Mouse (Mus musculus) kidney, postnatal 14 days (tissue): ENCODE measurements at regions not wholly inside any gene's neighbourhood (a gene's known extent, or its start where the extent isn't known, plus 50 kb on each side); places are given as distances from the start of the nearest gene placed in this dataset.

Experiments
- DNase-seq: peaks from one replicate; pipeline ENCODE4 v3.0.0; 2022; ENCODE audit warnings: mixed read lengths

DNA sequence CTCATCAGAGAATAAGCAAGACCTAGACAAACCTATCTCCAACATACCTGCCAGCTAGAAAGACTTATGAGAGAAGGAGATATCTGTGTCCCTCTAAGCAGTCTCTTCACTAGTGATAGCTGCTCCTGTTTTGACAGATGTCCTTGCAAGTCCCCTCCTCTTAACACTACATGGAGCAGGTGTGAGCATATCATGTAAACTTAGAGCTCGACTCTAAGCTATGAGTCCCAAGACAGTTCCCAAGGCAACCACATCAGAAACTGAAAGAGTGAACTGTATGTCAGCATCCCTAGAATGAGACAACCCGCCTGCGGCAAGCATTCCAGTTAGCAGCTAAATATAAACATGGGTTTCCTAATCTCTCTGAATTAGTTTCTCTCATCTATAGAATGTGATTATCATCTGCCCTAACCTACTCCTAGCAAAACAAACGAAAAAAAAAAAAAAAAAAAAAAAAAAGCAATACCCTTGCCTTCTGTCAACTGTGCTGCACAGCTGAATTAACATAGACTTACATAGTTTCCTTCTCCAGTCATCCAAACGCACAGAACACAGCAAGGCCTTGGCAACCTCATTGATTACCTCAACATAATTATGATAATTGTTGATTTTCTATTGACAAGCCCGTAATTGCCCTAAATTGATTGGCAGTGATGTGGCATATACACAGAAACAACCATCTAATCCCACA, 383.4 kb downstream of the Samd5 start:
- no peak for DNase-seq

DNA sequence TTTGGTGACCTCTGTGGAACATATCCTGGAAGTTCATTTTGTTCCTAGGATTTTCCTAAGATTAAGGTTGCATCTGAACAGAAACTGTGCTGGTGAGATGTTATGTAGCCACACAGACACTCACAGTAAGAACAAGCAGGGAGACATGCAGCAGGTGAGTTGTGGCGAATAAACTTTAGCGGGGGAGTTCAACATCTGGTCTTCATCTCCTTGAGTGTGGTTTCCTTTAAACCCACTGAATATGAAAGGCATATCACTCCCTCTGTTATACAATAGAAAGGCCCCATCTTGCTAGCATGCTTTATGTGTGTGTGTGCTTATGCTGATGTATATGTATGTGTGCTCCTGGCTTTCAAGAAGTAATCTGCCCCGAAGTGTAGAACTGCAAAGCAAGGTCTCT, 387.1 kb upstream of the Sash1 start:
- no peak for DNase-seq

DNA sequence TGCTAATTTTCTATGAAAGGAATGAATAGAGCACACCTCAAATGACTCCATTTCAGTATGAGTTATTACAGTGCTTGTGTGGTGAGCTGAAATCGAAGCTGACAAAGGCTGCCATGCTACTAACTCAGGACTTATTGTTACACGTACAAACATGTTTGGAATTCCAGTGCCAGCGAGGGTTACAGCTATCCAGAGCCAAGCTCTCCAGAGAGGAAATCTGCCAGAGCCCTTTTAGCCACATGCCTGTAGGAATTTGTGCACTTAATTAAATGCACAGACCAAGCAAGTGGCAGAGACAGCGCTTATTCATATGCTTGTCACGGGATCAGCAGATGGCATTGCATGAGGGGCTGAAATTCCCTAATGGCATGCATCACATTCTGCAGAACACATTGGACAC, 386.4 kb upstream of the Sash1 start:
- no peak for DNase-seq

DNA sequence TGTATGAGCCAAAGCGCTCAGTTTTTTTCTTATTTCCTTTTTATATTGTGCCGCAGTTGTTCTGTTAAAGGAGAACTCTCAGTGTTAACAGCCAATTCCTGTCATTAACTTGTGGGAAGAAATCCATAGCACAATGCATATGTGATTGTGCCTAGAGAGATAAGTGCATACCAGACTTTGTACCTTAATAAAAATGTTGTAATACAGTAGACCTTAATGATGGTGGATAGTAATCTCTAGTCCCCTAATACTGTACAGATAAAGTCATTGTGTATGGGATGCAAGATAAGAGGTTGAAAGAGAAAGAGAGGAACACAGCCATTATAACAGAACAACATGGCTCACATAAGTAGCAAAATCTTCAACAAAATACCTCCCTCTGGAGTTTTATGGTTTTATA, 379.7 kb upstream of the Sash1 start:
- no peak for DNase-seq

DNA sequence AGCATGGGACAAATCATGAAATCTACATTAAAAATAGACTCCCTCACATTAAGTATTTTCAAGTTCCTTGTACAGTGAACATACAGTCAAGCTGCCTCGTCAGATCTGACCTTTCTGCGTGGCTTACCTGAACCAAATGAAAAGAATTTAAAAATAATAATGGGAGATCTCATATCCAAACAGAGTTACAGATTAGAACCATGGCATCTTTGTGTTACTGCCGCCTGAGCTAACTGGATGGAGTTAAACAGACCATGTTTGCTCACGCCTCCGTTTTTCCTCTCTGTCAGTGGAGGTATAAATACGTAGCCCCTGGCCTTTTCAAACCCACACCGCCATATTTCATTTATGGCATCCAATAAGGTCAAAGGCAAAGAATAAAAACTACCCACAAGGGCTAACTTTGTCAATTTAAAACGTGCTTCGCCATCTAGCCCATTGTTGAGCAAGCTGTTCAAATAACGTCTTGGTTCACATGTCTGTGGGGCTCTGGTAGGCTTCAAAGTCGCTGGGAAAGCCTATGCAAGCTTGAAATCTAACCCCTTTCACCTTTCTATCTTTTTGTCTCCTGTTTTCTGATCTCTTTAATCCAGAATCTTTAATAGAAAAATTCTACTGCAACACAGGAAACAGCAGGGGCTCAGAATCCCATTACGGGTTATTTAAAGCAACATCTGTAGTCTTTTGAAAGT, 378.6 kb upstream of the Sash1 start:
- no peak for DNase-seq

DNA sequence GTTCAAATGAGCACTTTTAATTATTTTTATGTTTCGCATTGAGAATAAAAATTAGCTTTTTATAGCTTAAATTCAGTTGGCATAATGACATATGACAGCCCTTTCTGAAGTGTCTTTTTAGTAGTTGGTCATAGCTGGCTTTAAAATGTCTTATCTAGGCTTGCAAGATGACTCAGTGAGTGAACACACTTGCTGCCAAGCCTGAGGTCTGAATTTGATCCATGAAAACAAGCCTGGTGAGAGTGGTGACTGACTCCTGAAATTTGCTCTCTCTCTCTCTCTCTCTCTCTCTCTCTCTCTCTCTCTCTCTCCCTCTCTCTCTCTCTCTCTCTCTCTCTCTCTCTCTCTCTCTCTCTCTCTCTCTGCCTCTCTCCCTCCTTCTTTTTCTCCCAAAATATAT, 372.8 kb upstream of the Sash1 start:
- no peak for DNase-seq

DNA sequence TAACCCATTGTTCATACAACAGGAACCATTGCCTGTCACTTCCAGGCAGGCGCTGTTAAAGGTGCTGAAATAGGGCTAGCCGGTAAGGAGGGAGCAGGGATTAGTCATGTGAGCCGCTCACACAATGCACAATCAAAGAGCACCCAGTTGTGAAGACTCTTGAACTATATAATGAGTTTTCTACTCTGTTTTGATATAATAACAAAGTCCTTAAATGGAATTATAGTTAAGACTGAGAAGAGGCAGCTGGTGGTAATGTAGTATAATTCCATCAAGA, 367.0 kb upstream of the Sash1 start:
- no peak for DNase-seq

DNA sequence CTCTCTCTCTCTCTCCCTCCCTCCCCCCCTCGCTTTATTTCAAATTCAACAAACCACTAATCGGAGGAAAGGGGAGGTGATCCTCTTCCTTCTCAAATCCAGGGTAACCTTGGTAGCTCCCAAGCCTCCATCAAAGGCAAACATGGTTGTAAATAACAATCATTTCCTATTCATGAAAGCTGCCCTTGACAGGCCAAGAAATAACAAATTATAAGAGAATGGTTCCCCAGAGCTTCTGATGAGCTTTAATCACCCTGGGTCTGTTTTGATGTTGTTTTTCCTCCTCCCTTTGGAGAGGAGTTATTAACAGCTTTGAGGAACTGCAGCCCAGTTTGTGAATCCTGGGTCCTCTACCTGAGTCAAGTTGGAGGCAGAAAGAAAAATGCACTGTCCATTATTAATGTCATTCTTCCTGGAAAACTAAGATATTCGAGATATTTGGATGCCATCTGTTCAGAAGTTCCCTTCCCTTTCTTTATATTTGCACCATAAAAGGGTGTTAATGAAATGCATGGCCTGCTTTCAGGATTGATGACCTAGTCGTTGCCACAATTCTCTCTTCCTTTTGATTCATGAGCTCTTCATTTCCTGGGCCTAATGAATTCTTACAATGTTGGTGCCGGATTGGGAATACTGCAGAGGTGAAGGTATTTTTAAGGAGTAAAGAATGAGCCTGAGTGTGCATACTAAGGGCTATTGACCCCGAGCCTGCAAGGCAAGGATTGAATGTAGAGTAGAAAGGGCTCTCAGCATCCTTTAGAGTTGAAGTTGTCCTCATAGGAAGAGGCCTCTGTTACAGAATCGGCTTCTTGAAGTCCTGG, 366.5 kb upstream of the Sash1 start:
- DNase-seq = no peak

DNA sequence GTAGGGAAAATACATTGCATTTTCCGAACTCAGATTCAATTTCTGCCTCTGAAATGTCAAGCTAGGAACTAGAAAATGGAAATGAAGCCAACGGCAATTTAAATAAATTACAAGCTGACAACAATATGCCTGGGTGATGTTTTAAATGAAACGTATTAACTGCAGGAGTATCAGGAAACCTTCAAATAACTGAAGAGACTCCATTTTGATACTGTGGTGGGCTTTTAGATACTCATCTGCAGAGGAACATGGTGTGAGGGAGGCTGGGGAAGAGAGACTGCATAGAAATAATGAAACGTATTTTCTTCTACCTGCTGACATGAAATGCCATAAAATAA, 357.4 kb upstream of the Sash1 start:
- no peak for DNase-seq

DNA sequence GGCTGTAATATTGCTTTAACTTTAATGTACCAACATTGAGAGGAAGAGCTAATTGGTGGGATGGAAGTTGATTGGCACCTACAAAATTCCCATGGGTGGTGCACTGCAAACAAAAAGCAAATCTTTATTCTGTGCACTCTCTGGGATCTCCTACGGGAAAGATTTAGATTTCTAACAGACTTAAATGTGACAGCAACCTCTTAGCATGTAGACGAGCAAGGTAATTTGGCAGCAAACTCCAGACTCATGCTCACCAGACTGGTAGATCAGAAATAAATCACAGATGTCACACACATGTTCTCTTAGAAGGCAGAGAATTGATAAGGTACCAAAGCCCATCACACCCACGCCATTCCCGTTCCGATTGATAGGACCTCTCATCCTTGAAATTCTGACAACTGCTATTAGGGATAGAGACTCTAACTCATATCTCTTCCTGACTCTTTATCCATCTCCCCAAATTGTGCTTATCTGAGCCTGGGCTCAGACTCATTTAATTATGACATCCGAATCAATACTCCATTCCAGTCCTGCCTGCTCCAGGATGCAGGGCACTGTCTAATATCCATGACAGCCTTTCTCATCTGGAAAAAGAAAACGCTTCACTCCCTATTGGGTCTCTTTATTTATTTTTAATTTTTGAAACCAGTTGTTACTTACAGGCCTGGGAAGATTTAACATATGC, 356.9 kb upstream of the Sash1 start:
- no peak for DNase-seq

DNA sequence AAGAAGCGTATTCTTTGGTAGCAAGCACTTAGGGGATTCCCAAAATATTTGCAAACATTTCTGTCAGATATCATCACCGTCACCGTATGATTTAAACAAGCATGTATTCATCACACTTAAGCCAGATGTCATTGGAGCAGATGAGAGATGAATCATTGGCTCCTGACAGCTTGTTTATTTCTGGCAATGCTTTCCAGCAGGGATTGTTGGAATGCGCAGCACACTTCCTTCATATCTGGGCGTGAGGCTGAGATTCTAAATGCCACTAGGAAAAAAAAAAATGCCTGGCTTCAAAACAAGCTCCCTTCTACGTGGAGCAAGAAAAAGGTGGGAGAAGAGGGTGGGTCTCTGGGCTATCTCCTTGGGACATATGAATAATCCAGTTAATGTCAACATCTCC, 354.1 kb upstream of the Sash1 start:
- DNase-seq = no peak

DNA sequence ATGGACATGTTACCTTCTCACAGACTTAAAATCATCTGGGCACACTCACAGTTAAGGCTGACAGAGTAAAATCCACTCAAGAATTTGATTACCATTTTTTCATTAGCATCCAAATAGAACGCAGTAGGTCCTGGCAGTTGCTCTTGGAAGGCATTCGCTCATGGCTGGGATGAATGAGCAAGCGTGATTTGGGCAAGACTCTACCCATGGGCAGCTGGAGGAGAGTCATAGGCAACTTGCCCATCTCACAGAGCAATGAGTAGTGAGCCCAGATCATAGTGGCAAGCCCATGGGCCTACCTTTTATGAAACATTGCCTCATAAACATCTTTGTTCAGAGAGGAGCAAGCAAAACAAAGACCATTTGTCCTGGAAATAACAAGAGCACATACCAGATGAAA, 345.9 kb upstream of the Sash1 start:
- no peak for DNase-seq

DNA sequence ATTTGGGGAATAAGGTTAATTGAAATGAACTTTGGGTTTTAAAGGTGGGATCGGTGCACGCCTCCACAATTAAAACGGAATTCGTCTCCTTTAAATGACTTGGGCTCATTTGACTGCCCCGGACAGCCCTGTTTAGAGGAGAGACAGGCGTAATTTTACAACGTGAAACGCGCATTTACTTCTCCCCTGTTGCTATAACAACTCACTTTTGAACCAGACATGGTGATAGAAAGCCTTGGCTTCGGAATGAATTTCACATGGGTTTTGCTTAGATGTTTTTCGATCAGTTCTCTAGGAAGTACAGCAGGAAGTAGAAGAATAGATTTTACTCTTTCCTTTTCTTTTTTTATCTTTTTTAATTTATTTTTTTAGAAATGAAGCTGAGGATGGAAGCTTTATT, 343.2 kb upstream of the Sash1 start:
- no peak for DNase-seq

DNA sequence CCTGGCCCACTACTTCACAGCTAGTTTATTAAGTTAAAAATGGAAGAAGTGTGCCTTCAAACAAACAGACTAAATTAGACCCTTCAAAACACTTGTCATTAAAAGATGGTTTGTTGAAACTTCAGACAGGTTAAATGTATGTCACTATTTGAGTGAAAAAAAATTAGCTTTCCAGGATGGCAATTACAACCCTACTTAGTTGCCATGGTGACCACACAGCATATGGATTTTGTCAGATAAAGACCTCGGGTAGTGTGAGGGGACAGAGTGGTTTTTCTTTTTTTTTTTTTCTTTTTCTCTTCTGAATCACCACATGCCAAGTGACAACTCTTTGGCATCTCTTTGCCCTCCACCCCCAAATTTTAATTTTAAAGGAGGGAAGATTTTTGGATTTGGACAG, 341.5 kb upstream of the Sash1 start:
- no peak for DNase-seq

DNA sequence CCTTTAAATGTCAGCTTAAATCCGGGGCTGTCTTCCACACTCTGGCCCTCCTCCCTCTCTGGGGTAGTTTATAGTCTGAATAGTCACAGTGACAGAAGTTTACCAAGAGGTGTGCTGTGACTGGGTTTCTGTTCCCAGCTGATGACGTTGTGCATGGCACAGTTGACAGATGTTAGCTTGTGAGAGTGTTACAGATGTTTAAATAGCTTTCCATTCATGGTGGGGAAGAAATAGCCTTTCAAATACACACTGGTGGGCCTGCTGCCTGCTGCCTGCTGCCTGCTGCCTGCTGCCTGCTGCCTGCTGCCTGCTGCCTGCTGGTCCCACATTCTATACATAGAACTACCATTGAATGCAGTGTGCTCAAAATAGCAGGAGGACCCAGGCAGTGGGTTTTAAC, 324.8 kb upstream of the Sash1 start:
- DNase-seq = no peak

DNA sequence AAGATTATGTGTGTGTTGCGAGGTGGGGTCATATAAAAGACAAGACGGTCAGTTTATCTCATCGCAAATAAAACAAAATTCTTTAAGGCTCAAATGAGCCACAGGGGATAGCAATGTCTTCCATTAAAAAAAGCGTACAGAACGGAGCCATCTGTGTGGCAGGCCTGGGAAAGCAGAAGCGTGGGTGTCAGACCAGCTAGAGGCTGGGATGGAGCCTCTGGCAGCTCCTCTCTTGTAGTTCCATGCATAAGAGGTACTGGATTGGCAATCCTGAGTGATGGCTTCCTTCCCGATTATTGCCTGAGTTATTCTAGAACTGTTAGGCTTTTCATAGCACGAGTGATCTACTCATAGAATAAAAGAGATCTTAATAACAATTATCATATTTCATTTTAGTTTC, 318.2 kb upstream of the Sash1 start:
- DNase-seq = no peak

DNA sequence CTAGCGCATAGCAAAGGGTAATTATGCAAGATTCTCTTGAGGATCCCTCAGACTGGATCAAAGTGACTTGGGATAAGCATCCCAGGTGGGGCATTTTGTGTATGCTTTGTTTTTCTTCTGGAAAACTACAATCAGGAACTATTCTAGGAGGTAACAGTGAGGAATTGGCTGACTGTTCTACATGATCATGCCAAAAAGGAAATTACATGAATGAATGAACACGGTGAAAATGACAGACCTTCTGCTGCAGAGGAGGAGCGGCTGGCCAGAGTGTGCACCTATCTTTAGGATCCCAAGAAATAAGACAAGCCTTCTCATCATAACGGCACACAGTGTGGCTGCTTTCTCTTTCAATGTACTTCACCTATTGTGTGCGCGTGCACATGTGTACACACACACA, 317.5 kb upstream of the Sash1 start:
- no peak for DNase-seq

DNA sequence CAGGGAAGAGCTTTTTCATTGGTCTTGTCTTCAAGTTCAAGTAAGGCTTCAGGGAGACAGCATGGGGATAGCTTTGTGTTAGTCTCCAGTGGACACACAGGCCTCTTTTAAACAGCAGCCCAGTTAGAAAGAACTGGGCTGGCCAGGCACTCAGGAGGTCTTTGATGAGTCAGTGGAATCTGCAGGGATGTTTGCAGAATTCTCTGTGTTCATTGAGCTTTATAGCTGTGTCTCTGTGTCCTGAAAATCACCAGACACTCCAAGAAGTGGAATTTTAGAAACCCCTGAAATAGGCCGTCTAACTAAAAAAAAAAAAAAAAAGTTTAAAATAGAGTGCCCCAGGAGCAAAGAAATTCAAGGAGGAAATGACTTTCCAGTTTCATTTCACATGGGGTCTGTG, 317.1 kb upstream of the Sash1 start:
- DNase-seq = no peak

DNA sequence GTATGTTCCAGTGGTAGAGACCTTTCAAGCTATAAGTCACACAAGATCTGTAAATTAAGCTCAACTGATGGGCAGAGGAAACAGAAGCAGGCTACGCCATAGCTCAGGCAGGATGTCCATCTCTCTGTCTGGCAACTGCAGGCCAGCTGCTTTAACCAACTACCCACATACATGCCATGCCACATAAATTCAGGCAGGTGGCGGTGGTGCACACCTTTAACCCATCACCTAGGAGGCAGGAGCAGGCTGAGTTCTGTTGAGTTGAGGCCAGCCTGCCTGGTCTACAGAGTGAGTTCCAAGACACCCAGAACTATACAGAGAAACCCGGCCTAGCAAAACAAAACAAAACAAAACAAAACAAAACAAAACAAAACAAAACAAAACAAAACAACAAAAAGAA, 289.1 kb upstream of the Sash1 start:
- DNase-seq = peak; percentile 2

DNA sequence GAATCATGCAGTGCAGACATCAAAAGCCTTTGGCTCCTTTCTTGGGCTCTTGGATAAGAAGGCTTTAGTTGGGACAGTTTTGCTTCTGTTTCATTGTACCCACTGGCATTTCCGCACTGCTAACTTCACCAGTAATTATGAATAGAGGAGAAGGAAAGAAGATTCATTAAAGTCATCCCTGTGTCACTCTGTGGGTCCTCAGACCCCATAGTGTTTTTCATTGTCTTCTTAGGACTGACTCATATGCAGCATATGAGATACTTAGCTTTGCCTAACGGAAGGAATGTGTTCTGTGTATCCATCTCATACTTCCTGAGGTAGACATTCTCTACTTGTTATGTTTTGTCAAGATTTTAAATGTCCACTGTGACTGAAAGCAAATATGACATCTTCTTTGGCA, 287.6 kb upstream of the Sash1 start:
- DNase-seq = no peak

DNA sequence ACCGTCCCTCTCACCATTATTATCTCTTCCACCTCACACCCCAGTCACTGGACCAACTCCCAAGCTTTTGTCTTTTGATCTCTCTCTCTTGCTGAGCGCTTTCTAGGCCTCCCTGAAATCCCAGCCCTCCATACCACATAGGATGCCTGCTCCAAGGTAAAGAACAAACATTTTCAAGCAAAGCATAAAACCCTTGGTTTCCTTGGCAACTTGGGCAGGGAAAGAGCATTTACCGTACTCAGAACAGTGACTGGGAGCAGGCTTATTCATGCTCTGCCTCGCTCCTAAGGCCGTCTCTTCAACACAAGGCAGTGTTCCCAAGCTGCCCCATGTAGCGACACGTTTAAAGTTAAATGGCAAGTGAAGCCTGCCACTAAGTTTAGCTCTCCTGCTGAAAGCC, 282.9 kb upstream of the Sash1 start:
- no peak for DNase-seq

DNA sequence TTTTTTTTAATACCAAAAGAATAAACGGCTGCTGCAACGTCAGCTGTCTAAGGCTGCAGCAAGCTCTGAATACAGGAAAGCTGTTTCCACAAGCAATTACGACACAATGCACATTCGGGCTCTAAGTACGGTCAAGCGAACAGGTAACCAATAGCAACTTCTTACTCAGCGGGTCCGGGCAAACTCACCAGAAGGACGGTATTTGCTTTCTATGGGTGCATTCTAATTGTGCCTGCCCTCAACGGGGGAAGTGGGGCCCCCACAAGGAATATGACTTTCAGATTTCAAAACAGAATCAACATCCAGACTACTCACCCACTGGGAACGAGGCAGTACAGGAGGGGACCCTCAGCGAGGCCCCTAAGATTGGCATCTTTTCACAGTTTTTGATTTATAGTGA, 280.1 kb upstream of the Sash1 start:
- no peak for DNase-seq

DNA sequence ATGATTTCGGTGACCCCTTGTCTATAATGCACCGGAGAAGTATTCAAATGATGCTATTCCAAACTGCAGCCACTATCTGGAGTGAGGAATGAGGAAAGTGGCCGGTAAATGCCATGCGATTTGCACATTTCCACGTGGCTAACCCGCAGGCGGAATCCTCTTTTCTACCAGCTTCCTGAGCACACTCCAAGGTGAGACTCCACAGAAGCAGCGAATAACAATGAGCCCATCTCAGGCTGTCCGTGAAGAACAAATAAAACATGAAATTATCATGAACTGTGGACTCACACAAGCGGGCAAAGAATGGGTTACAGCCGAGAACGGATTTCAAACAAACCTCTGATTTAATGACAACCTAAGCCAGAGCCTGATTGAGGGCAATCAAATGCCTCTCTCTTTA, 279.7 kb upstream of the Sash1 start:
- no peak for DNase-seq

DNA sequence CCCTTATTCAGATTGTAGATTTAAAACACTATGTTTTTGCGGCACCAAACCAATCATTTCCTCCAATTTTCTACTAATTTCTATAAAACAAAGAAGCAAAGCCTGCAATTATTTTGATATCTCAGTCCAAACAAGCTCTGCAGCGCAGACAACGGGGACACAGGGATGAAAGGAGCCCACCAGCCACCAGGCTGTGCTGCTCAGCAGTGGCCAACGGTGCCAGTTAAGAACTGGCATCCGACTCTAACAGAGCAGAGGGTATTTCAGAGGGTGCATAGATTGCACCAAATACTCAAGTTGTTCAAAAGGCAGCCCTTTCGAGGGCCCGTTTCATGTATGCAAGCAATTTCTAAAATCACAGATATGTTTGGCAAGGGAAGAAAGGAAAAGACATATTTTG, 278.5 kb upstream of the Sash1 start:
- DNase-seq = no peak
